Comparison of ENCODE assay signal across 8 mouse cellular contexts in genomic region chr2:157944156-157944893, GRCm38 (mm10). TPM values are rescaled to one million over a fixed set of nuclear protein-coding genes. Genes with fewer than 3 reads are reported as not detected.
DNase-seq lines count a peak whose midpoint lies in the region; ATAC-seq and TF ChIP-seq lines count a peak whose summit lies in the region.

No protein-coding gene starts in this region.

- peak overlapping the region; percentile 97 for H3K4me2 ChIP-seq in heart, embryonic 13.5 days

- peak overlapping the region; percentile 74 for H3K4me3 ChIP-seq in E14TG2a.4 (replicated peaks; ENCODE audit: low read length)
- peak overlapping the region; percentile 43 for H3K4me3 ChIP-seq in bone marrow macrophage, adult 2 months (ENCODE audit: insufficient read depth, low read length)
- peak overlapping the region; percentile 61 for H3K4me3 ChIP-seq in heart, embryonic 13.5 days

- TF ChIP-seq CTCF in E14TG2a.4 (conservative IDR thresholded peaks at IDR 0.05; ENCODE audit: low read length), result no peak
- no peak for TF ChIP-seq CTCF in bone marrow macrophage, adult 2 months (IDR thresholded peaks at IDR 0.05; ENCODE audit: low read depth, low read length)

- H3K4me1 ChIP-seq in E14TG2a.4 (replicated peaks; ENCODE audit: low read depth, low read length), result peaks cover 49% of the 10 kb centered on the region
- no peaks in the 10 kb centered on the region for H3K4me1 ChIP-seq in bone marrow macrophage, adult 2 months (ENCODE audit: control insufficient read depth, insufficient read depth, low read length)
- H3K4me1 ChIP-seq in heart, embryonic 13.5 days, result peaks cover 26% of the 10 kb centered on the region

- WGBS in heart, embryonic 13.5 days, result 12% methylated on average over 37 of the region's 37 CpGs

- TF ChIP-seq POLR2A in bone marrow macrophage, adult 2 months (IDR thresholded peaks at IDR 0.05; ENCODE audit: borderline replicate concordance, low read depth, low read length), result no peak

- H3K9ac ChIP-seq in heart, embryonic 13.5 days, result peak overlapping the region; percentile 83

- DNase-seq in kidney, postnatal 14 days, result peak; percentile 57
- peak; percentile 57 for DNase-seq in retina, postnatal 1 day
- no peak for DNase-seq in Muller cell, postnatal 12 days (ENCODE audit: inconsistent ontology term)
- DNase-seq in thymus, postnatal 10 days (ENCODE audit: low spot score in 2 of 2), result no peak
- DNase-seq in right cerebral cortex, adult 18-20 months, result no peak

- H3K27ac ChIP-seq in bone marrow macrophage, adult 2 months (ENCODE audit: insufficient read depth, low read depth, low read length), result no peak overlapping the region
- H3K27ac ChIP-seq in heart, embryonic 13.5 days (replicated peaks), result no peak overlapping the region

- 0 out of 2 replicates have a peak, but pooled peaks have one; percentile 35 for ATAC-seq in heart, embryonic 13.5 days (ENCODE audit: extremely low read depth, insufficient number of reproducible peaks, low FRiP score, low TSS enrichment)

- no peaks in the 10 kb centered on the region for H3K36me3 ChIP-seq in E14TG2a.4 (ENCODE audit: insufficient read depth, low read length)
- no peaks in the 10 kb centered on the region for H3K36me3 ChIP-seq in heart, embryonic 13.5 days

- H3K27me3 ChIP-seq in E14TG2a.4 (ENCODE audit: insufficient read depth, low read length), result peaks cover 42% of the 10 kb centered on the region
- peaks cover 52% of the 10 kb centered on the region for H3K27me3 ChIP-seq in heart, embryonic 13.5 days (replicated peaks)

- no peaks in the 10 kb centered on the region for H3K9me3 ChIP-seq in E14TG2a.4 (ENCODE audit: low read length)
- H3K9me3 ChIP-seq in heart, embryonic 13.5 days, result no peaks in the 10 kb centered on the region

RNA-seq across cellular contexts. Expression of gene Vstm2l, which starts 29.9 kb away (rescaled TPM):
- not detected in 2 replicates for polyA plus RNA-seq in bone marrow macrophage, adult 2 months (2012; ENCODE audit: insufficient read depth, insufficient read length, missing spikeins)
- 0.10 TPM in 1 of 2 replicates, not detected in the other for polyA plus RNA-seq in heart, embryonic 13.5 days (2015; fragmentation: Nextera tagmentation; extraction: Ambion mirVana)

Comparison
In these comparisons a context has a peak if more than half of its experiments do, and no peak if none do; other contexts are left out.
1. DNase-seq: peak in kidney, postnatal 14 days (single experiment) and retina, postnatal 1 day (single experiment); none in Muller cell, postnatal 12 days (single experiment), thymus, postnatal 10 days (0 of 2) and right cerebral cortex, adult 18-20 months (single experiment).
2. Peak in every context shown above with its lines, with median percentiles within 50 percentile points of each other: H3K4me3 ChIP-seq.